Mouse (Mus musculus) embryonic fibroblast, embryonic 13.5 days (primary cell): ENCODE data around the gene Kcnip1. TPM values are rescaled to one million over a fixed set of nuclear protein-coding genes. Genes with fewer than 3 reads are reported as not detected.

Experiments
- H3K27ac ChIP-seq: 2 replicates; pipeline ENCODE4 v1.5.1; 2012; ENCODE audit warnings: low read length, control low read depth, inconsistent platforms; ENCODE audit not compliant: insufficient read depth
- H3K4me1 ChIP-seq: 2 replicates; pipeline ENCODE4 v1.6.1; 2011; ENCODE audit warnings: low read length; ENCODE audit not compliant: control insufficient read depth, insufficient read depth
- H3K4me3 ChIP-seq: 2 replicates; pipeline ENCODE4 v1.5.1; 2011; ENCODE audit warnings: mild to moderate bottlenecking, control low read depth, low read length; ENCODE audit not compliant: insufficient read depth
- CTCF ChIP-seq: IDR thresholded peaks from 2 replicates; pipeline ENCODE4 v1.5.1; 2011; ENCODE audit warnings: mild to moderate bottlenecking, control low read depth, low read length, moderate library complexity, borderline replicate concordance; ENCODE audit not compliant: insufficient read depth
- POLR2A ChIP-seq: IDR thresholded peaks from 2 replicates; pipeline ENCODE4 v1.6.1; 2011; ENCODE audit warnings: low read depth, mild to moderate bottlenecking, control low read depth, low read length, moderate library complexity
- polyA plus RNA-seq: library from polyadenylated mRNA; stranded (reverse); fragments of >200 nt; gene quantifications from 2 replicates; pipeline ENCODE4 v1.2.4, GENCODE M21; 2011; ENCODE audit warnings: low read depth; ENCODE audit not compliant: missing spikeins, insufficient read length

Gene Kcnip1
- polyA plus RNA-seq, 1 experiment = 2.7 TPM

GRCm38 (mm10) chr11:33861823-33862222 is 131.1 kb downstream of the Kcnip1 start:
- no peak overlapping the region for H3K4me3 ChIP-seq
- H3K4me1 ChIP-seq = peaks cover 15% of the 10 kb centered on the region
- TF ChIP-seq CTCF (no peak), POLR2A (no peak)
- peak overlapping the region; percentile 93 for H3K27ac ChIP-seq

DNA sequence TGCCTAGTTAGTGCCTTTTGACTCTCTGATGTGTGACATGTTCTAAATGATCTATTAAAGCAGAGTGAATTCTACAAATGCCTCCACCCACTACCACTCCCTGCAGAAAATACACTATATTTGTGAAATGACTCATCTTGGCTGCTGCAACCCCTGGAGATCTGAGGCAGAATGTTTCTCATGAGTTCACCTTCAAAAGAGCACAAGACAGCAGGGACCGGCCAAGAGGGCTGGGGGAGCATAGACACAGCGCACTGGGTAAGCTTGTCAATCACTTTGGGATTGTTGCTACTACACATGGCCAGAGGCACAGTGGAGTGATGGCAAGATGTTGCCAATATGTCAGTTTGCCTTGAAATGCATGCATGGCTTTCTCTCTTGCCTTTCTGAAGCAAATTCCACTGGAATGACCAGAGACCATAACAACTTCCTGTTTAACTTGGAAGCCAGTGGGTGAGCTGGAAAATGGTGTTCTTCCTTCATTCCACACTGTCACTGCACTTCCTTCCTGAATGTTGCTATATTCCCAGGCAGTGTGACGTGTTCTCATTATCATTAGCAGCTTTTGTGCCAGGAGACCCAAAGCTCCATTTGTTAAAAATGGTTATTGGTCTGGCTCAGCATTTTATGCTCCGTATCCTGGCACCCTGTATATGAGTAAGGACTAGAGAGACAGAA is 131.9 kb downstream of the Kcnip1 start:
- Histone ChIP-seq H3K4me3 (no peak overlapping the region), H3K4me1 (peaks cover 15% of the 10 kb centered on the region), H3K27ac (peak overlapping the region; percentile 93)
- TF ChIP-seq CTCF = no peak
- TF ChIP-seq POLR2A = no peak

DNA sequence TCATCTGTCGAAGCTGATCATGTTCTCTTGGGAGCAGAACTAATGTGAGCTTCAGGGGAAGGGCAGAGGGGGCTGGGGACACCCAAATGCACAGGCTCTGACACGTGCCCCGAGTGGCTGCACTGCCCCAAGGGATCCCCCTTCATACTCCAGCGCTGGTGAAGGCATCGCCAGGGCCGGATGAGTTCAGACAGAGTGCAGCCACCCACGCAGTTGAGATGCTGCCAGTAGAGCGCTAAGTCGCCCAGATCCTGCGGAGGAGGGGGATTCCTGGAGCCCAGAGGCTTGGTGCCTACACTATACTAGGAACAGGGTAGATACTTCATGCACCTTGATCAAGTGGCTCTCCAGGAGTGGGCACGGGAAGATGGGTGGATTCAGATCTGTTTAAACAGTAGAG is 143.3 kb downstream of the Kcnip1 start:
- H3K27ac ChIP-seq = no peak overlapping the region
- peaks cover 4% of the 10 kb centered on the region; the same call in 1 of the 2 replicates for H3K4me1 ChIP-seq
- H3K4me3 ChIP-seq = no peak overlapping the region
- TF ChIP-seq CTCF (no peak), POLR2A (no peak)

DNA sequence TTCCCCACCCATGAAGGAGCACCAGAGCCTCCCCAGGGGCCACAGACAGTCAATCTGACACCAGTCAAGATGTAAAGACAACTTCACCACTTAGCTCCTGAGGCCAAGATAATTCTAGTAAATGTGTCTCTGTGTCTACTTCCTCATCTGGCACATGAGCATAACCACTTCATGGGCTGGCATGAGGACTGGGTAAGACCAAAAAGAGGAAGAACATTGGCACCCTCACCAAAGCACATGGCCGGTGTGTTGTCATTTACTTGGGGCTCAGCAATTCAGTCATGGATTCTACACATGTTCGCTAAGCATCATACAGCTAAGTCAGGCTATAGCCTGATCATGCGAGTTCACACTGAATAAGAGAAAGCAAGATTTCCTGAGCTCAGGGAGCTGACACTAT is 144.3 kb downstream of the Kcnip1 start:
- Histone ChIP-seq H3K4me1 (peaks cover 4% of the 10 kb centered on the region; the same call in 1 of the 2 replicates), H3K4me3 (no peak overlapping the region), H3K27ac (no peak overlapping the region)
- TF ChIP-seq POLR2A = no peak
- no peak for TF ChIP-seq CTCF

- no peak for TF ChIP-seq CTCF
- TF ChIP-seq POLR2A = no peak
- H3K4me3 ChIP-seq = no peak overlapping the region
- H3K4me1 ChIP-seq = peaks cover 4% of the 10 kb centered on the region; the same call in 1 of the 2 replicates
- no peak overlapping the region for H3K27ac ChIP-seq
Observed at GRCm38 (mm10) chr11:33845931-33846330, 147.0 kb downstream of the Kcnip1 start.

GRCm38 (mm10) chr11:33843294-33843864 is 149.6 kb downstream of the Kcnip1 start:
- no peak for TF ChIP-seq POLR2A
- no peak for TF ChIP-seq CTCF
- Histone ChIP-seq H3K4me1 (peaks cover 18% of the 10 kb centered on the region), H3K27ac (no peak overlapping the region), H3K4me3 (peak overlapping the region; percentile 13; the same call in 1 of the 2 replicates)

GRCm38 (mm10) chr11:33839049-33839448 is 153.9 kb downstream of the Kcnip1 start:
- peaks cover 18% of the 10 kb centered on the region for H3K4me1 ChIP-seq
- TF ChIP-seq CTCF = no peak
- TF ChIP-seq POLR2A = no peak
- H3K27ac ChIP-seq = peak overlapping the region; percentile 85
- H3K4me3 ChIP-seq = no peak overlapping the region

DNA sequence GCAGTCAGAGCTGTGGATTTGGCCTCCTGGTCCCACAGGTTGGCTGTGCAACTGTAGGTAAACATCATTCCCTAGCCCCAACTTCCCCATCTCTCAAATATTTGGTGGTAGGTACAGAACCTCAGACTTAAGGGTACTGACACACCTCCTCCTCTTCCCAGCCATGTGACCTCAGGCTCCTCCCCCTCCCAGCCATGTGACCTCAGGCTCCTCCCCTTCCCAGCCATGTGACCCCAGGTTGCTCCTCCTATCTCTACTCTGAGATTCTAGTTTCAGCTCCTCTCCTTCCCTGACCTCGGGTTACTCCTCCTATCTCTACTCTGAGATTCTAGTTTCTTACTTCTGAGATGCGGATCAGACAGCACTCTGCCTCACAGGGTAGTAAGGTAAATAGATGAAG is 163.2 kb downstream of the Kcnip1 start:
- no peak overlapping the region for H3K4me3 ChIP-seq
- H3K4me1 ChIP-seq = 0 out of 2 replicates have a peak, but pooled peaks cover 3% of the 10 kb centered on the region
- H3K27ac ChIP-seq = no peak overlapping the region
- TF ChIP-seq CTCF = no peak
- no peak for TF ChIP-seq POLR2A

DNA sequence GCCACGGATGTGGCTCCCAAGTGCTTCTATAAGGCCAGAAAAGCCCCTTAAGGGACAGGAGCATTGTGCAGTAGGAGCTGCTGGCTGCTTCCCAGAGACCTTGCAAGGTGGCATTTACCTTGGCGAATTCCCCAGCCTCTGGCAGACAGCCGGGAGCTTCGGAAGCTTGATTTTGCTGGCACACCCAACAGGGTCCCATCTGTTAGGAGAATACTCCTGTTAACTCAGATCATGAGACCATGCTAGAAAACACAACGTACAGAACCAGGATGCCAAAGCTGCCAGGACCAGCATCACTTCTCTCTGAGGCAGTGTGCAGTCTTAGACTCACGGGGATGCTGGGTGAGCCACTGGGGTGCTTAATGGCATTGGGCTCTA is 165.1 kb downstream of the Kcnip1 start:
- Histone ChIP-seq H3K4me1 (0 out of 2 replicates have a peak, but pooled peaks cover 4% of the 10 kb centered on the region), H3K4me3 (no peak overlapping the region), H3K27ac (no peak overlapping the region)
- no peak for TF ChIP-seq CTCF
- TF ChIP-seq POLR2A = no peak

DNA sequence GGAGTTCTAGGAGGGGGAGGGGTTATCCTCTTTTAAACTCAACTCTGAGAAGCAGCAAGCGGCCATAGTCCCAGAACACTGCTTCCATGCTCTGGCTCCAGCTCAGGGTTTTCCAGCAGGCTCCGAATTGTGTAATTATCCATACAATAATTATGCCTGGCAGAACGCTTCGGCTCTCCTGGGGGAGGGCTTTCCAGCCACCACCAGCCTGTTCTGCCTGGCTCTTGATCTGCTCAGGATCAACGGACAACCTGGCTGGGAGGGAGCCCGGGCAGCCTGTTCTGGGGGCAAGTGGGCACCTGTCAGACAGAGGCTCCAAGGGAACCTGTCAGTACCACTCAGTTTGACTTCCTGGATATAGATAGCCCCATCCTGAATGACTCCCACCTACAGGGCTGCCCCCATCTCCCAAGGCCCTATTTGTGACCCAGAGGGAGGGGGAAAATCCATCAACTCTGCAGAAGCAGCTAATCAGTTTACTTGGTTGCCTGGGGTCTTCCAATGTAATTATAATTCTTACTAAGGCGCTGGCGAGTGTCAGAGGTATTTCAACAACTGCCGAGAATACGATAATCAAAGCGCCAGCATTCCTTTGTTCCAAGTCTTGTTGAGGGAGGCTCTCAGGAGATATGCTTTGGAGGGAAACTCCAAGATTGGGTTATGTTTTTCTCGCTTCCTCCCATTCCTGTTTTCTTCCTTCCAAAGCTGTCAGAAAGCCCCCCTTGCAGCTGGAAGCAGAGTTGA is 165.7 kb downstream of the Kcnip1 start:
- H3K4me3 ChIP-seq = no peak overlapping the region
- 0 out of 2 replicates have a peak, but pooled peaks cover 4% of the 10 kb centered on the region for H3K4me1 ChIP-seq
- no peak for TF ChIP-seq POLR2A
- TF ChIP-seq CTCF = no peak
- H3K27ac ChIP-seq = no peak overlapping the region
